Mouse (Mus musculus) heart, postnatal 10 days (tissue): ENCODE results near the gene Oaz1. TPM values are rescaled to one million over a fixed set of nuclear protein-coding genes. Genes with fewer than 3 reads are reported as not detected.

Source experiments
- DNase-seq, 2 experiments: peaks; one replicate each; pipeline ENCODE4 v3.0.0; 2021
- intact Hi-C: fragments of 180-260 bp; cut with DNase I; formaldehyde crosslinking; loops from one replicate; pipeline ENCODE4 v1.15.1; 2025
- total RNA-seq, 2 experiments: library from RNA; stranded (reverse); gene quantifications; 2 replicates each; pipeline ENCODE4 v1.2.3; 2021

Gene Oaz1
- total RNA-seq, 2 experiments from 2014 or later = 1,023 to 1,076 TPM

DNA sequence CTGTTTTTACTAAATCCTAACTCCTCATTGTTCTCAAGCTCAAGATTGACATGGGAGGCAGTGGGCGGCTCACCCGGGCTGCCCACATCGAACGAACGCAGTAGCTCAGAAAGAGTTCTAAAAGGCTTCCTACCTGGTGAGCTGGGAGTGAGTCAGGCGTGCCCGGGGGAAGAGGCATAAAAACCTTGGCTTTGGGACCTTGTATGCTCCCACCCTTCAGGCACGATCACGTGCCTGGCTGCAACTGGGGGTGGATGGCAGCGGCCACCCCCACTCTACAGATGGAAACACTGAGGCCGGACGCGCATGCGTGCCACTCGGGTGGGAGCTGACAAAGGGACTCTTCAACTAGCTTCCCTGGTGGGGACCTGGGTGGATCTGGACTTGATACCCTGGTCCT lies 15.9 kb downstream of the Oaz1 start:
- intact Hi-C loops = no loop called here
- DNase-seq = no peak

DNA sequence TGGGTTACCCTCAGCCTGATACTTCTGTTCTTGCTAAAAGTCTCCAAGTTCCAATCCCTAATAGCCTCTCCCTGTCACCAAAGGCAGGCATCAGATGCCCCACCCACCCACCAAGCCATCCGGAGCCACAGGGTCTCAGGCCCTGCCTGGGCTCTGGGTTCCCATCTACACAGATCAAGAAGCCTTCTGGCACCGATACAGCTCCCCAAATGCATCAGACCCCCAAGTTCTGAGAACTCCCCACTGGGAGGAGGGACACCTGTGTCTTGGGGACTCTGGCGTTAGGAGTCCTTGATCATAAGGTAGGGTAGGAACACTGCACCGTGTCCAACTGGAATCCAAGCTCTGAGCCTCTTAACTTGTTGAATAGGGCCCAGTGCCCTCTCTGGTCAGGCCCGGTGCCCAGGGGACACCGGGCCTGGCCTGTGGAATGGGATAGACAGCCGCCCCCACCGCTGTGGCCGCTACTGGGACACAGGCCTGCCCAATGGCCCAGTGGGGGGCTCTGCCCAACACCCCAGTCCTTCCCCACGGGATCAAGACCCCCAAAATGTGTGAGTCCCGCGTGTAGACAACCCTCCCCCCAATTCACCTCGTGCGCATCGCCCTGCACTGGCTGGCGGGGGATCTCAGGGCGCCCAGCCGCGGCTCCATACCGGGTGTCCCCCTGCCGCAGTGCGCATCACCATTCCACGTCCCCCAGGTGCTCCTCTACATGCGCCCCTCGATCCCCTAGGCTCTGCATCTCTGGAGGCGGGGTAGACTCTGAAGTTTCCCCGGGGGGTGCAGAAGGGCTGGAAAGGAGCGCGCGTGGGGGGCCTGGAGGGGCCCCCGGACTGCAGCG lies 16.9 kb downstream of the Oaz1 start:
- DNase-seq = no peak
- intact Hi-C loops = no loop called here

DNA sequence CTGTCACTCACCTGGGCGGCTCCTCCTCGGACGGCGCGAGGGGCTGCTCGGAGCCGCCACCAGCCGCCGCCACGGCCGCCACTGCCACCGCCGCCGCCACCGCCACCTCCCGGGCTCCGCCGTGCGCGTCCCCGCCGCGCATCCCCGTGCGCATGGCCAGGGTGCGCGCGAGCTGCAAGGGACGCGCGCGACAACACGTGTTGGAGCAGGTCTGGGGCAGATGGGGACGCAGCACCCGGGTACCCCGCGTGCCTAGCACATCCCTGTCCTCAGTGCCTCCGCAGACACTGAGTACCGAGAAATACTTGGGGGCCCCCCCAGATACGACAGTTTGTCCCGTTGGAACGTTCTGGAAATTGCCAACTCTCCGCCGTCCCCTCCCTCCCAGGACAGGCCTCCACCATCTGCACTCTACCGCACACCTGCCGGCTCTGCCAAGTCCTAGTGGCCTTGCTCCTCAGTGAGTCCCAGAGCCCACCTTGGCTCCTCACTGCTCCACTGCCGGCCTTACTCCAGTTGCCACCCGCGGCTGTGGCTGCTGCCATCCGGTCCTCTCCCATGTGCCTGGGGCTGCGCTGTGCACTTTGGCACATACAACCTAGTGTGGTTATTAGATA lies 17.6 kb downstream of the Oaz1 start, which contains the start of gene Lingo3:
Lingo3 (minus strand) TSS at position 109 of the 617 bp plus-strand sequence.
- DNase-seq = no peak
- intact Hi-C loops = no loop called here

DNA sequence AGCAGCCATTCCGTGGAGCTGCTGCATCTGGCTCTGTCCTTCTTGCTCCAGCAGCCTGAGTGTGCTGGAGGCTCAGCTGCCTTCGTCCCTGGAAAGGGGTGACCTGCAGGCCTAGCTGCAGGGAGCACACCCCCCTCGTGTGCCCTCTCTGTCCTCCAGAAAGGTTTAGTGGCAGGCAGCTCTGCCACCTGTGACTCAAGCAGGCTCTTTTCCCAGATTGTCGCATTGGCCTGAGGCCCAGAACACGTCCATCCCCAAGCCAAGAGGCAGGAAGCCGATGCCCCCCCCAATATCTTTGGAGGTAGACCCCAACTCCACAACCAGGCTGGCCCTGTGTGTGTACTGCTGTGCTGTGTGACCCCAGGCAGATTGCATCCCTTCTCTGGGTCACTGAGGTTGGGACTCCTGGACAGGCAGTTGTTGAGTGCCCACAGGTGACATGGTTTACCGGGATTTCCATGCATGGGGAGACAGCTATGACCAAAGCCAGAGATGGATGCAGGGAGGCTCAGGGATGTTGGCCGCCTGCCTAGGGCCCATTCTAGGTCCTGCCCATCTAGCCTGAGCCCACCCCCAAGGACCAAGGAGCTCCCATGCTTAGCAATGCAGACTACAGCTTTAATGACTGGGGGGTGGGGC lies 18.7 kb downstream of the Oaz1 start:
- peak in 1 of 2 experiments; percentile 63 for DNase-seq
- intact Hi-C loops = no loop called here

DNA sequence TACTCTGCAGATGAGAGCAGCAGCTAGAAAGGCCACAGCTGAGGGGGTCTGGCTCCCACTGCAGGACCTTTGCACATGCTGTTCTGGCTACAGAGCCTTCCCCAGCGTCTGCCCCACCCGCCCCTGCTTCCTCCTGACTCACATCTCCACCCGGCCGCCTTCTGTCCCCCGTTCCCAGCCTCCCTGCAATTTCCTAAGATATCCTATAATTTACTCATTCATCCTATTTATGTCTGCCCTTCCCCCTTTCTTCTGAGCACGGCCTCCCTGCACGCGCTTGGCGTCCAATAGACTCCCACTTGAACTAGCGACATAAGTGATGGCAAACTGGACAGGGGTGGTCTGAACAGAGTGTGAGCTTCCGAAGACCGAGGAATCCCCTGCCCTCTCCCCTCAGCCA lies 19.3 kb downstream of the Oaz1 start:
- intact Hi-C loops = no loop called here
- no peak for DNase-seq

DNA sequence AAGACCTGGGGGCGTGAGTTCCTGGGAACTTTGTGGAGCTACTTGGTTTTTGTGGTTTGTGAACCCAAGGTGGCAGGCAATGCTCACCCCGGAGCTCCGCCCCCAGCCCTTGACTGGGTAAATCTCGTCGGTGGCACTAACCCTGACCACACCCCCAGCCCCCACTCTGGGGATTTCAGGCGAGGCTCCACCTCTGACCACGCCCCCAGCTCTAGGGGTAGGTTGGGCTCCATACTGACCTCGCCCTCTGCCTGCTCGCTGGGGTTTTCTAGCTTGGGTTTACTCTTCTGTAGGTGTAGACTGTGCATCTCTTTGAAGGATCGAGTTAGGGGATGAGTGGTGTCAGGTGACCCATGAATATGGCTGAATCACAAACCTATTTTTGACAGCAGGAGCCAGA lies 22.1 kb downstream of the Oaz1 start:
- intact Hi-C loops = no loop called here

DNA sequence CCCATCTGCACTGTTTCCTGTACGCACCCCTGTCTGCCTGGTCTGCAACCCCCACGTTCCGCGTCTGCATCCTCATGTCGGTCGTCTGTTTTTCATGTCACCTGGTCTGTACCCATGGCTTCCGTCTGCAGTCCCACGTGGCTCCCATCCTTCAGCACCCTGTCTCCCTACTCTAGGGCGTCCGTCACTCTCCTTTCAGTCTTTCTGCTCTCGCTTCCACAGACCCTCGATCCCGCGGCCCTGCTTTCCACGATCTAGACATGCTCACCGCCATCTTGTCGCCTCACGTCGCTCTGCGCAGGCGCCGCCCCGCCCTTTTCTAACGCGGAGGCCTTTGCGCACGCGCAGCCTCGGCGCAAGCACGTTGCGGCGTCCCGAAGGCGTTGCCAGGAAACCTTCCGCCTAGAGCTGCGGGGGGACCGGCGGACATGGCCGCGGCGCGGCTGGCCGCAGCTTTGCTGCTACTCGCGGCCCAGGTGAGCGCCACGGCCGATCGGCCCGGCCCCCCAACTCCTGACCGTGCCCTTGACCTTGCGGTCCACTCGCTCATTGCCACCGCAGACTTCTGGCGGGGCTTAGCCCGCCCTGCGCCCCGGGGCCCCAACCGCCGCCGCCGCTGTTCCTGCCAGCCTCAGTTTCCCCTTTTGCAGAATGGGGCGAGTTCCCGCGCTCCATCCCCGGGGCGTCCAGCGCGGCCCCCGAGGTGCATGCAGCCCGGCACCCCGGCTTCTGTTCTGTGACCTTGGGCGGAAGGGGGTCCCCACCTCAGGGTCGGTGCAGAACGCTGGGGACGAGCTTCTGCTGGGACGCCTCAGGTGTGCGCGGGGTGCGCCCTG lies 28.7 kb downstream of the Oaz1 start, which contains the start of the genes Lsm7 and Sppl2b:
Lsm7 (minus strand) TSS at position 297 of the 836 bp plus-strand sequence.
Sppl2b (plus strand) TSS at position 363 of the 836 bp plus-strand sequence.
- intact Hi-C loops = loop anchor here (2.0 kb wide), 1 partner anchor 28 kb away; the partner anchor contains the start of gene Oaz1
- peak; percentile 99 for DNase-seq

More for the DNA sequence above, 22.1 kb downstream of the Oaz1 start:
- DNase-seq = peak in 1 of 2 experiments; percentile 62

DNA sequence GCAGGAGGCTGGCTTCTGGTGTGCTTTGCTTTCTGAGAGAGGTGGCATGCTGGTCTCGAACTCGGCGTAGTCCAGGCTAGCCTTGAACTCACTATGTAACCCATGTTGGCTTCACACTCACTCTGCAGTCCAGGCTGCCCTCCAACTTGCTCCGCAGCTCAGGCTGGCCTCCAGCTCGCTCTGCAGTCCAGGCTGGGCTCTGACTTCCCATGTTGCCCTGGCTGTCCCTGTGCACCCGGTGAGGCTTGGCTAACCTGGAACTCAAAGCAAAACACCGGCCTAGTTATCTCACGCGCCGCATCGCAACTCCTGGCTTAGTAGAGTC lies 29.3 kb downstream of the Oaz1 start:
- intact Hi-C loops = loop anchor here (2.0 kb wide), 1 partner anchor 29 kb away; the partner anchor contains the start of gene Oaz1
- no peak for DNase-seq

DNA sequence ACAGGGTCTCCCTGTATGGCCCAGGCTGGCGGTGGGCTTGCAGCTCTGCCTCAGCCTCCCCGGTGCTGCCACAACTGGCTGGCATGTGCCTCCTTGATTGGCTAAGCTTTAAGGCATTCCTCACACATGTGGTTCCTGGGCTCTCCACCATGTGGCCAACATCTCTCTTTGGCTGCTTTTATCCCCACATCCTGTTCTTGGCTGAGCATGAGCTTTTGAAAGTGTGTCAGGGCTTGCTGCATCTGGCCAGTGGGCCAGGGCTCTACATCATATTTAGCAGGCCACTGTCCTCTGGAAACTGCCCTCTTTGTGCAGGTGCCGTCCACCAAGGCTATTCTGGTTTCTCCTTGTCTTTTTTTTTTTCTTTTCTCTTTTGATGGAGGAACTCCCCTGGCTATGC lies 29.8 kb downstream of the Oaz1 start:
- intact Hi-C loops = no loop called here
- DNase-seq = peak in 1 of 2 experiments; percentile 56

DNA sequence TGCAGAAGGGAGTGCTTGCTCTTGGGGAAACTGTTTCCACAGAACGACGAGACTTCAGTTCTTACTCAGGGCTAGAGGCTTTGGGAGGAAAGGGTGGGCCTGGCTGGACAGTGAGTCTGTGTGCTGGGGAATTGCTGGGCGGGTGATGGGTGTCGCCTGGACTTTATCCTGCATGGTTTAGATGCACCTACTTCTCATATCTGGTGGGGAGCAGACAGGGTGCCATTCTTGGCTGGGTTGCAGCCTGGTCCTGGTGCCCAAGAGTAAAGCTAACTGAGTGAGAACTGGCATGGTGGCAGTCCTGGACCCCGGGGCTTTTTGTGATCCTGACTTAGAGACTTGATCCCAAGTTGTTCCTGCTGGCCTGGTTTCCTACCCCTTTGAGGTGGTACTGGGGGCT lies 30.5 kb downstream of the Oaz1 start:
- no peak for DNase-seq
- intact Hi-C loops = no loop called here

DNA sequence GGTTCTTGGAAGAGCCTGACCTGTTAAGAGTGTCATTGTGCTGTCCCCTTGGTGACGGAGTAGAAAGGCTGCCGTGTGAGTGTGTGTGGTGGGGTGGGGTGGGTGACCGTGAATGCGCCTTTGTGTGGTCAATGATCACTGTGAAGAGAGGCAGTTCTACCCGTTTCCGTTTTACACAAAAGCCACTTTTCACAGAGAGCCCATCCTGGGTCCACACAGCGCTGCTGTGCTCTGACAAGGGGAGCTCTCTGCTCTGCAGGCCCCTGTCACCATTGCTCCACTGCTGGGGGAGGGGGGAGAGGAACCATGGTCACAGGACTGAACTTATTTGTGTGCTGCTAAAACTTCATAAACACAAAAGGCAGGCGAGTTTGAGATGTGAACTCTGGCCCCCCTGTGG lies 30.9 kb downstream of the Oaz1 start:
- intact Hi-C loops = no loop called here
- no peak for DNase-seq

DNA sequence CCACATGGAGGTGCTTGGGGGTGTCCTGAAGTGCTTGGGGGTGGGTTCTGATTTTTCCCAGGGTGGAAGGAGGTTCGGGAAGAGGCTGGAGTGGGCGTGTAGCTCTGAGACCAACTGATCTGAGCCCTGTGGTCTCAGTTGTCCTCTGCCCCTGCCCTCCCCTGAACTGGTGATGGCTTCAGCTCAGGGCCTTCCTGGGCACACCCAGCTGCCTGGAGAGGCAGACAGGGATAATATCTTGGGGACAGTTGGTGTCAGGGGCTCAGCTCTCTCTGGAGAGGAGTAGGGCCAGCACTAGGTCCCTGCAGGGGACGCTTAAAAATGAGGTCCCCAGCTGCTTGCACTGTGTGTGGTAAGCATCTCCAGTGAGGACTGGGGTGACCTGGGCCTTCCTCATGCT lies 31.4 kb downstream of the Oaz1 start:
- DNase-seq = no peak
- intact Hi-C loops = no loop called here

DNA sequence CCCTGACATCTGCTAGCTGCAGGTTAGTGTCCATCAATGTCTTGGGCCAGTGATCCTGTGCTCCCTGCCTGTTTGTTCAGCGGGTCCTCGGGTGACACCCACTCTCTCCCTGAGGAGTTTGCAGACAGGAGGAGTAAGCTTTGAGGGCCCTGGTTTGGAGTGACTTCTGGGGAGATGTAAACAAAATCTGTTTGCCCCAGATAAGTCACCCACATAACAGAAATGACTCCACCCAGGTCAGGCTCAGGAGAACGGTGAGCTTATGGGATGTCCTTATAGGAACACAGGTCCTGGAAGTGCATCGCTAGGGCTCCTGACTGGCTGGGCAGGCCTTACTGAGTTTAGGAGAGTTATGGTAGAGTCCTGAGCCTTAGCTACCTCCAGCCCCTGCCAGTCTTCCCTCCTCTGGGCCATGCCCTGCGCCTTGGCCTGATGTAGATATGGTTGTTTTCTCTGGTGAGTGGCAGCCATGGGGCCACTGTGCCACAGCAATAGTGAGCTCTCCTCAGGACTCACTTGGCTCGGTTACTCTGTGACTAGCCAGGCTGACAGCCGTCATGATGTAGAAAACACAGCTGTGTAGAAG lies 32.0 kb downstream of the Oaz1 start:
- intact Hi-C loops = no loop called here
- DNase-seq = no peak

DNA sequence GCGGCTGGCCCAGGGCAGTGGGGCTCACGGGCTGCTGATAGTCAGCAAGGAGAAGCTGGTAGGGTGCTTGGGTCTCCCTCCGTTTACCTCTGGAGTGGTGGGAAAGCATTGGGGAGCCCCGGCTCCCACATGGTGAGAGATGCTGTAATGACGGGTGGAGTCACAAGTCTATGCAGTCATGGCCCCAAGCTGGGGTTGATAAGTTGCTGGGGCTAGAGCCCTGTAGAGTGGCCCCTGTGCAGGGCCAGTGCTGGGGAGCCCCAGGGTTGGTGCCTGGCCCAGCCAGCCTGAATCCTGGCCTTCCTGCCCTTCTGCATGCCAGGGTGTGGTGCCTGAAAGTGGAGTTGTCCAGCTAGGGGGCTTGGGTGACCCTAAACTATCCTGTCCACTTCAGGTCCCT lies 35.8 kb downstream of the Oaz1 start:
- DNase-seq = no peak
- intact Hi-C loops = no loop called here

DNA sequence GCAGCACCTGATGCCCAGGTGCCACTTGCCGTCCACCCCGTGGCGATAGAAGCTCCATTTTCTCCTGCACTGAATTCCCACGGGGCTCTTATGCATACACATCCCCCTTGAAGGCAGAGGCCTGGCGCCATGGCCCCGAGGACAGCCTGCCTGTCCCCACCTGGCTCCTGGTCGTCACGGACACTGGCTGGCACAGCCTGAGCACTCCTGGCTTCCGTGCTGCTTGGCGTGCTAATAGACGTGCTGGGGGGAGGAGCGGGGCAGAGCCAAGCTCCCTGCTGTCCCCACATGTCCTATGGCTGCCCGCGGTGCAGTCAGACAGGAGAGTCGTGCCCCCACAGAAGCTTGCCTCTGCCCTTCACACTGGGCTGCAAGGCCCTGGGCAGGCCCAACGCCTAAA lies 38.0 kb downstream of the Oaz1 start:
- no peak for DNase-seq
- intact Hi-C loops = no loop called here

DNA sequence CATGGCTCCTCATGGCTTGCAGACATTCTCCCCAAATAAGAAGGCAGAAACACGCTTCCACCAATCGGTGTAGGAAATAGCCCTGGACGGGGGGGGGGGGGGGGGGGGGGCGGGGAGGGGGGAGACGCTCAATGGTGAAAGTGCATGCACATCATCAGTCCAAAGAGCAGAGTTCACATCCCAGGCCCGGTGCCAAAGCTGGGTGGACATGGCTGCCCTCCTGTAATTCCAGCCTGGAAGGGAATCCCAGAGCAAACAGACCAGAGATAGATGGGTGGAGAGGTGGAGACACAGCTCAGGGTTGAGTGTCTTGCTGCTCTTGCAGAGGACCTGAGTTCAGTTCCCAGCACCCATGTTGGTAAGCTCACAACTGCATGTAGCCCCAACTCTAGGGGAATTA lies 44.5 kb downstream of the Oaz1 start:
- no peak for DNase-seq
- intact Hi-C loops = no loop called here

DNA sequence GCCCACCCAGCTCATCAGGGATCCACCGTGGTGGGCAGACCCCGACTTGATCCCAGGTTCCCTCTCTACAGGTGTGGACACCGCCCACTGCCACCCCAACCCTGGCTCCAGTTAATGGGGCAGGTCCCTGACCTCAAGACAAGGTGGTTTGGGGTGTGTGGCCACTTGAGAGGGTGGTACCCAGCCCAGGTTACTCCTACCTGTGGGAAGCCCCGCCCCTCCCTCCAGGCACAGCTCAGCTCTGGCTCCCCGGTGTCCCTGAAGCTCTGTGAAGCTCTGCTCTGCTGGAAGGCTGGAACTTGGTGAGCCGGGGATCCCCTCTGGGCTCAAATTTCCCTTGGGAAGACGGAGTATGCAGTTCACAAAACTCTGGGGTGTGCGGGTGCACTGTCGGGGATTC lies 45.1 kb downstream of the Oaz1 start, which contains the start of gene Tmprss9:
Tmprss9 (plus strand) TSS at position 268 of the 400 bp plus-strand sequence.
- DNase-seq = no peak
- intact Hi-C loops = no loop called here

DNA sequence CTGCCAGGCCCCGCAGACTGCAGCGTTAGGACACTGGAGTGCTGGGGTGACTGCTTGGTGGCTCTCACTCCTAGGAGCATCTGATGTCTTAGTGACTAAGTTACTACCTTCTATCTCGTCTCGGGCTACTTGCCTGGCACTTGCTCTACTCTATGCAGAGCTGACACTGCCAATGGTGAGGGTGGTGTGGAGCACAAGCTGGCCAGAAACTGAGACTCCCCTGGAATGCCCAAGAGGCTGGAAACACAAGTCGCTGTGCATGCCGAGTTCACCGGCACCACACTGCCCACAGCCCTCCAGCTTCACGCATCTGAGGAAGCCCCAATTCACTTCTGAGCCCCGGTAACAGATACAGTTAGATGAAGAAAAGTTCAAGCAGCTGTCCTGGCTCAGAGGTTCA lies 47.6 kb downstream of the Oaz1 start:
- intact Hi-C loops = no loop called here
- no peak for DNase-seq

DNA sequence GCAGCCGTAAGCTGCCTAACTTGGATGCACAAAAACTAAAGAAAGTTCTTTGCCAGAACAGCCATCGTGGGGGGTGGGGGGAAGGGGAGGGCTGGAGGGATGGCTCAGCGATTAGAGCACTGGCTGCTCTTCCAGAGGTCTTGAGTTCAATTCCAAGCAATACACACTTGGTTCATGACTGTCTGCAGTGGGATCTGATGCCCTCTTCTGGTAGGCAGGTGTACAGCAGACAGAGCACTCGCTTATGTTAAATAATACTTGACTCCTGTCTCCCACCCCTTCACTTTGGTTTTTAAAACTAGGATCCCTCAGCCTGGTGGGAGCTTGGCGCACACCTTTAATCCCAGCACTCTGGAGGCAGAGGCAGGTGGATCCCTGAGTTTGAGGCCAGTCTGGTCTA lies 49.6 kb downstream of the Oaz1 start:
- intact Hi-C loops = loop anchor here (1.0 to 5.0 kb wide), 3 partner anchors 52 to 129 kb away; partner anchors contain the start of gene Amh
- DNase-seq = peak; percentile 57 to 80

DNA sequence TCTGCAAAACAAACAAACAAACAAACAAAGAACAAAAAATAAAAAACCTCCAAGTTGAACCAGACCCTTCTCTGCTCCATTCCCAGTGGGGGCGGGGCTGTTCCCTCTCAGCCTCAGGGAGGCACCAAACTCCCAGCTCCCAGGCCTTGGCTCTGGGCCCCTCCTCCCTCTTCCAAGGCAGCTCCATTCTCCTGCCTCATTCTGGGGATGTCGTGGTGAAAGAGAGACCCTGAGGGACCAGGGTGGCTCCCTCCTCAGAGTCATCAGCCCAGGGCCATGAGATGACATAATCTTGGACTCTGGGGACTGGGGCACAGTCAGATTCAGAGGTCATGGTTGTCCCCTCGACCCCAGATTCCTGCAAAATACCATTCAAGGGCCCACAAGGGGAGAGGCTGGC lies 50.1 kb downstream of the Oaz1 start:
- no peak for DNase-seq
- intact Hi-C loops = loop anchor here (1.0 to 5.0 kb wide), 3 partner anchors 52 to 129 kb away; partner anchors contain the start of gene Amh
